Mouse (Mus musculus) adrenal gland, postnatal 14 days (tissue): ENCODE measurements at regions not wholly inside any gene's neighbourhood (a gene's known extent, or its start where the extent isn't known, plus 50 kb on each side); places are given as distances from the start of the nearest gene placed in this dataset.

Source experiments
- DNase-seq: peaks from one replicate; pipeline ENCODE4 v3.0.0; 2021; ENCODE audit warnings: mixed read lengths

GRCm38 (mm10) chr4:125439856-125440255 is 50.6 kb upstream of the Grik3 start:
- no peak for DNase-seq

GRCm38 (mm10) chr4:125437161-125437822 is 53.2 kb upstream of the Grik3 start:
- DNase-seq: no peak

- no peak for DNase-seq
These were observed 57.0 kb upstream of the Grik3 start for GRCm38 (mm10) chr4:125433511-125433910.

- DNase-seq: no peak
These were observed 58.9 kb upstream of the Grik3 start for GRCm38 (mm10) chr4:125431648-125432047.

- DNase-seq: no peak
These were observed 59.7 kb upstream of the Grik3 start for GRCm38 (mm10) chr4:125430845-125431244.

- DNase-seq: no peak
These were observed 61.8 kb upstream of the Grik3 start for GRCm38 (mm10) chr4:125428736-125429135.

GRCm38 (mm10) chr4:125420561-125421241 is 69.8 kb upstream of the Grik3 start:
- DNase-seq: no peak

- DNase-seq: peak; percentile 21
These were observed 70.8 kb upstream of the Grik3 start for GRCm38 (mm10) chr4:125419491-125420255.

- DNase-seq: no peak
These were observed 75.2 kb upstream of the Grik3 start for GRCm38 (mm10) chr4:125415308-125415707.

GRCm38 (mm10) chr4:125413833-125414719 is 76.4 kb upstream of the Grik3 start:
- peak; percentile 79 for DNase-seq

GRCm38 (mm10) chr4:125410736-125411441 is 79.6 kb upstream of the Grik3 start:
- no peak for DNase-seq

GRCm38 (mm10) chr4:125399376-125400112 is 91.0 kb upstream of the Grik3 start:
- DNase-seq: no peak

- DNase-seq: no peak
These were observed 93.5 kb upstream of the Grik3 start for GRCm38 (mm10) chr4:125397007-125397461.

GRCm38 (mm10) chr4:125391269-125391668 is 99.2 kb upstream of the Grik3 start:
- DNase-seq: no peak

- DNase-seq: no peak
These were observed 104.7 kb upstream of the Grik3 start for GRCm38 (mm10) chr4:125385811-125386210.

- no peak for DNase-seq
These were observed 126.5 kb upstream of the Grik3 start for GRCm38 (mm10) chr4:125364011-125364410.

GRCm38 (mm10) chr4:125361611-125362520 is 128.6 kb upstream of the Grik3 start:
- DNase-seq: no peak

GRCm38 (mm10) chr4:125358356-125358755 is 132.1 kb upstream of the Grik3 start:
- no peak for DNase-seq

GRCm38 (mm10) chr4:125356441-125356840 is 134.1 kb upstream of the Grik3 start:
- no peak for DNase-seq

- no peak for DNase-seq
These were observed 135.8 kb upstream of the Grik3 start for GRCm38 (mm10) chr4:125354742-125355141.
